Mouse (Mus musculus) adipose tissue, adult 10 weeks (tissue): ENCODE data around the gene Mrgprh. TPM values are rescaled to one million over a fixed set of nuclear protein-coding genes. Genes with fewer than 3 reads are reported as not detected.

Source experiments
- polyA plus RNA-seq: library from polyadenylated mRNA; stranded (reverse); fragments of 350-450 nt; fragmentation: Illumina TruSeq; extraction: RNeasy Lipid Tissue Mini Kit (QIAGEN cat#74804); gene quantifications from one replicate; pipeline ENCODE4 v1.2.3, GENCODE M21; 2014; ENCODE audit warnings: low read depth, low replicate concordance

Gene Mrgprh
- polyA plus RNA-seq = 0.51 TPM

GRCm38 (mm10) chr17:12875734-12876133 lies at the start of gene Mrgprh:
Gene Mrgprh (plus strand): TSS chr17:12876034.

GRCm38 (mm10) chr17:12868043-12868442 lies 7.8 kb upstream of the Mrgprh start, which contains the start of gene Mas1:
Gene Mas1 (minus strand): TSS chr17:12868143.

GRCm38 (mm10) chr17:12909361-12910280 lies 33.8 kb downstream of the Mrgprh start, which contains the start of gene Pnldc1:
Gene Pnldc1 (minus strand): TSS chr17:12910230.

GRCm38 (mm10) chr17:12915488-12915880 lies 39.6 kb downstream of the Mrgprh start, which contains the start of gene Tcp1:
Gene Tcp1 (plus strand): TSS chr17:12915701.

GRCm38 (mm10) chr17:12915881-12916583 lies 40.2 kb downstream of the Mrgprh start, which contains the start of gene Mrpl18:
Gene Mrpl18 (minus strand): TSS chr17:12916345.

Other genes with a start within 250 kb of the Mrgprh start
- gene Slc22a1, start 200.2 kb upstream of the Mrgprh start, polyA plus RNA-seq = 1.8 TPM
- gene Igf2r, start 106.4 kb upstream of the Mrgprh start, polyA plus RNA-seq = 17.5 TPM
- 0.78 TPM for gene Mas1, start 7.9 kb upstream of the Mrgprh start, polyA plus RNA-seq
- gene Pnldc1, start 34.2 kb downstream of the Mrgprh start, polyA plus RNA-seq = 2.6 TPM
- gene Tcp1, start 39.7 kb downstream of the Mrgprh start, polyA plus RNA-seq = 182 TPM
- gene Mrpl18, start 40.3 kb downstream of the Mrgprh start, polyA plus RNA-seq = 58.1 TPM
- gene Acat3, start 64.6 kb downstream of the Mrgprh start, polyA plus RNA-seq = 18.5 TPM
- gene Acat2, start 84.7 kb downstream of the Mrgprh start, polyA plus RNA-seq = 161 TPM
- gene Wtap, start 118.1 kb downstream of the Mrgprh start, polyA plus RNA-seq = 58.0 TPM
- gene Sod2, start 130.8 kb downstream of the Mrgprh start, polyA plus RNA-seq = 153 TPM
- not detected for gene Gpr31b, start 176.3 kb downstream of the Mrgprh start, polyA plus RNA-seq
- 6.8 TPM for gene Tcp10b, start 185.1 kb downstream of the Mrgprh start, polyA plus RNA-seq